Mouse (Mus musculus) brown adipose tissue, adult 24 weeks (tissue): Measurements from ENCODE around the gene Hamp2. TPM values are rescaled to one million over a fixed set of nuclear protein-coding genes. Genes with fewer than 3 reads are reported as not detected.

Experiments
- H3K27ac ChIP-seq: fragments of 200-500 bp; replicated peaks from 2 replicates; pipeline ENCODE4 v1.5.1; 2012; ENCODE audit warnings: low read depth, mild to moderate bottlenecking, low read length
- H3K4me1 ChIP-seq: fragments of 200-500 bp; 2 replicates; pipeline ENCODE4 v1.6.1; 2012; ENCODE audit warnings: low read length, mixed read lengths; ENCODE audit not compliant: control insufficient read depth, insufficient read depth, insufficient read length
- H3K4me3 ChIP-seq: fragments of 200-500 bp; 2 replicates; pipeline ENCODE4 v1.5.1; 2012; ENCODE audit warnings: low read depth, mild to moderate bottlenecking, low read length, moderate library complexity; ENCODE audit not compliant: insufficient read depth
- polyA plus RNA-seq: library from polyadenylated mRNA; stranded (reverse); fragments of >200 nt; gene quantifications from 2 replicates; pipeline ENCODE4 v1.2.4, GENCODE M21; 2012; ENCODE audit not compliant: missing spikeins, insufficient read depth, insufficient read length

The Hamp2 gene
- polyA plus RNA-seq, 1 experiment = not detected

DNA sequence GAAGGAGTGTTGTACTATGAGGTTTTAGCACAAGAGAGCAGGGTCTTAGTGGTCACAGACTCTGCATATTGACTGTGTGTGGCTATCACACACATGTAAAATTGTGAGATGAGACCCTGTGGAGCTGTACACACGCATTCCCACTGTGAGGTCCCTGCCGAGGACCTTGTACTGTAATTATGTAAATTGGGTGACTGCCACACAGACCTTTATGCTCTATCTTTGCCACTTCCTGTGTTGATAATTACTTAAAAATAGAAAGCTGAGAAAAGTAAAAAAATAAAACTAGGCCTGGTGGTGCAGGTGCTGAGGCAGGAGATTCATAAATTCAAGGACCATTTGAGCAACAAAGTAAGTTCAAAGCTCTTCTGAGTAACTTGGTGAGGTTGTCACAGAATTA, 33.8 kb downstream of the Hamp2 start:
- no peak overlapping the region for H3K4me3 ChIP-seq
- H3K4me1 ChIP-seq = no peaks in the 10 kb centered on the region
- no peak overlapping the region for H3K27ac ChIP-seq

DNA sequence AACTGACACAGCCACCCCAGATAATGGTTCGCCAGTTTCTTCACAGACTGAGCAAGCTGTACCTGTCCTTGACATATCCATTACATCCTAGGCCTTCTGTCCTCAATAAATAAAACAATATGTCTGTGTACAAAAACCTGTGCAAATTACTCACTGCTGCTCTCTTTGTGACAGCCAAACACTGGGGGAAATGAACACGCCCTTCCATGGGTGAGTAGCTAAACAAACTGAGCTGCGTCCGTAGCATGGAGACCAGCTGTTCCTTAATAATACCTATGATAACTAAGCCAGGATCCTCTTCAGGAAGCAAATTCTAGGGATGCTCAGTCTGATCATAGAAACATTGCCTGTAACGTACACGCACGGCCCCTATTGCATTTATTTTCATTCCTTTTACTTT, 35.7 kb downstream of the Hamp2 start:
- H3K27ac ChIP-seq = no peak overlapping the region
- H3K4me1 ChIP-seq = no peaks in the 10 kb centered on the region

DNA sequence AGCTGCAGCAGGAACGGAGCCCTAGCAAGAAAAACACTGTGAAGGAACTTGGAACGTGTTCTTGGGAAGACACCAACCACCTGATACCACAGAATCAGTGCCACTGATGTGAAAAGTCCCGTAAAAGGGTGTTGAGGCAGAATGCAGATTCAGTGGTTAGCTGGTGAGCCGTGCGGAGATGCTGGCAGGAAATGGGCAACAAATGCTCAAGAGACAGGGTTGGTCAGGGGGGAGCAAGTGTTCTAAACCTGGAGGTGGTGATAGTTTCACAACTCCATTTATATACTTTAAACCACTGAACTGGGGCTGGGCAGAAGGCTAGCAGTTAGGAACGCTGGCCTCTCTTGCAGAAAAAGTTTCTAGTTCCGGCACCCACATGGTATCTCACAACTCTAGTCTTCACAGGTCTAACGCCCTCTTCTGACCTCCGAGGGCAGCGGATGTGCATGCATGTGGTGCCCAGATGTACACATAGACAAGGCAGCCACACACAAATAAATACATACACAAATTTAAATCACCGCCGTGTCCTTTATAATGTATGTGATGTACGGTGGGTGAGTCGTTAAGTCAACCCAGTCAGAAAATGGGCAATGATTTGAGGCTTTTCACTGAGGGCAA, 36.8 kb downstream of the Hamp2 start:
- H3K27ac ChIP-seq = no peak overlapping the region
- H3K4me3 ChIP-seq = no peak overlapping the region
- no peaks in the 10 kb centered on the region for H3K4me1 ChIP-seq

More for the DNA sequence above, 35.7 kb downstream of the Hamp2 start:
- no peak overlapping the region for H3K4me3 ChIP-seq

DNA sequence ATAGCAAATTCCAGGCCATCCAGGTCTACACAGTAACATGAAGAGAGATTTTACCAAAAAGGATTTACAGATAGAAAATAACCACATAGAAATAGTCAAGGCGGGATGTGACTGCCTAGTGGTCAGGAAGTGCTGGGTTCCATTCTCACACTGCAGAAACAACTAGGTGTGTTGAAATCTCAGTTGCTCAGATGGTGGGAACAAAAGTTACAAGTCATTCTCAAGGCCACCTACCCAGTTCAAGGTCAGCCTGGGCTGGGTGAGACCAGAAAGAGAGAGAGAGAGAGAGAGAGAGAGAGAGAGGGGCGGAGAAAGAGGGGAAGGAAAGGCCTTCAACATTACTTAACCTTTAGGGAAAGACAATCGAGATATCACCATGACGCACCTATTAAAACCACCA, 37.6 kb downstream of the Hamp2 start:
- Histone ChIP-seq H3K4me1 (no peaks in the 10 kb centered on the region), H3K4me3 (no peak overlapping the region), H3K27ac (no peak overlapping the region)

DNA sequence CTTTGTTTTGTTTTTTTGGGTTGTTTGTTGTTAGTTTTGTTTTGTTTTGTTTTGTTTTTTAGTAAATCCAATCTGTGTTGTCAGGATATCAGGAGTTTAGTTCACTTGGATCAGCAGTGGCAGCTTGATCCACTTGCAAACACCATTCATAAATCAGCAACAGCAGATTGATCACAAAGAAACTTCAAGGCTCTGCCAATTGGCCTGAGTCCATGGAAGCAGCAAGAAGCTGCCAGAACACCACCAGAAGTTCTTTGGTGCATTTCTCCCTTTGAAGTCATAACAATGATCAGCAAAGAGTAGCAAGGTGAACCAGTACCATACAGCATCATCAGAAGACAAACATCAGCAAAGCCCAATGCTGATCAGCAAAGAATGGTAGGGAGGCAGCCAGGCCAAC, 40.4 kb downstream of the Hamp2 start:
- no peaks in the 10 kb centered on the region for H3K4me1 ChIP-seq
- no peak overlapping the region for H3K27ac ChIP-seq
- no peak overlapping the region for H3K4me3 ChIP-seq

DNA sequence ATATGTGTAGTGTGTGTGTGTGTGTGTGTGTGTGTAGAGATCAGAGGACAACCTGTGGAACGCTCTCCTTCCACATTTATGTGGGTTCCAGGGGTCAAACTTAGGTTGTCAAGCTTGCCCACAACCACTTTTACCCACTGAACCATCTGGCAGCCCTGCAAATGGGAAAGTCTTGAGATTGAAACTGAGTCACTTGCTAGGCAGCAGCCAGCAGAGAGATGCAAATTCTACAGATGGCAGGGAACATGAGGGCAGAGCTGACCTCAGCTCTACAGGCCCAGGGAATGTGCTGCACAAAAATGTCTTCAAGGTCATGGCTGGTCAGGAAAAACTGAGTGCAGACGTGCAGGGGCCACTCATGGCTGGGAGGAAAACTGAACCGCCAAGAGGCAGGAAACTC, 43.1 kb downstream of the Hamp2 start:
- Histone ChIP-seq H3K27ac (no peak overlapping the region), H3K4me3 (no peak overlapping the region), H3K4me1 (no peaks in the 10 kb centered on the region)

DNA sequence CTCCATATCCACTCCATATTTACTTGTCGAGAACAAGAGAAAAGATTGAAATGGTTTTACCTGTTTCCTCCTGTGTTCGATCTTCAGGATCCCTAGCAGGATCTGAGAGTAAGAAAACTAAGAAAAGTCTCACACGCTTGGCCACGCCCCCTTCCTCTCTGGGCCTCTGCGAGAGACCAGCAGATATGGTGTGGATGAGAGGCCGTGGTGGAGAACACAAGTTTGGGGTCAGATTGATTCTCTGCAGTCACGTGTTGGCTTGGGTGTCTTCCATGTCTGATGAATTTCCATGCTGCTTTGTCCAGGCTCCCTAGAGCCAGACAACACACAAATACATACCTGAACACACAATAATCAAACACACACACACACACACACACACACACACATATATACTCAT, 44.3 kb downstream of the Hamp2 start, which contains the start of gene Cd22:
Gene Cd22 (minus strand): TSS at position 167 of the 400 bp plus-strand sequence.
- Histone ChIP-seq H3K4me3 (no peak within 1 kb of the TSS), H3K4me1 (no peaks in the 10 kb centered on the region), H3K27ac (no peak within 1 kb of the TSS)

DNA sequence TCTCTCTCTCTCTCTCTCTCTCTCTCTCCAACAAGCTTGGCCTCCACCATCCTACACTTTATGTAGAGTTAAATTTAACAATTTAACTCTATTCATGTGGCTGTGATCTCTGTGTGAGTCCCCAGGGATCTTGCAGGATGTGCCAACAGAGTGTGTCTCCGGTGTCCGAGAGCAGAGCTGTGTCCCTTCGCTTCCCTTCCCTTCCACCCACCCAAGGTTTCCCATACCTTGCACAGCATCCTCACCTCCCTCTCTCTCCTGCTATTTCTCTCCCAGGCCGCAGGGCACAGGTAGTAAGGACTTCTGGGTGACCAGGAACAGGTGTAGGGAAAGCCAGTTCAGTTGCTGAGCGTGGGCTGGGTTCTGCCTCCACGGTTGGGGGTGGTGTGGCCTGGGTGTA, 45.5 kb downstream of the Hamp2 start:
- H3K4me1 ChIP-seq = no peaks in the 10 kb centered on the region
- H3K4me3 ChIP-seq = no peak overlapping the region
- no peak overlapping the region for H3K27ac ChIP-seq

DNA sequence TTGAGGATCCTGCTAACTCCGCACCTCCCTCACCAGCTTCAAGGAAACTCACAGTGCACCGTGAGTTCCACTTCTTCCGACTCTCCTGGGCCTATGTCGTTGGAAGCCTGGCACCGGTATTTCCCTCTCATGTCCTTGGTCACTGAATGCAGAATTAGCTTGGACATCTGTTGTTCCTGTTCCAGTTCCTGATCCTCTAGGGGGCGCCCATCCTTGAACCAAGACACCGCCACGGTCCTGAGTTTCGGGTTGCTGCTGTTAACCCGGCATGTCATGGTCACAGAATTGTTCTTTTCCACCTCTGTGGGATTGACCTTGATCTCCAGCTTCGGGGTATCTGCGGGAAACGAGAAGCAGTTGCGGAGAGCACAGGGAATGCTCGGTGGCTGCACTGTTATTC, 51.4 kb downstream of the Hamp2 start:
- Histone ChIP-seq H3K27ac (no peak overlapping the region), H3K4me3 (no peak overlapping the region), H3K4me1 (no peaks in the 10 kb centered on the region)

Other genes starting within 250 kb of the Hamp2 start
- gene 2200002J24Rik, start 225.8 kb downstream of the Hamp2 start, polyA plus RNA-seq = not detected in 2 replicates
- not detected in 2 replicates for gene Atp4a, start 212.5 kb downstream of the Hamp2 start, polyA plus RNA-seq
- 209 and 275 TPM in 2 replicates for gene Tmem147, start 195.1 kb downstream of the Hamp2 start, polyA plus RNA-seq
- gene Gapdhs, start 181.0 kb downstream of the Hamp2 start, polyA plus RNA-seq = not detected in 2 replicates
- 12.3 and 18.2 TPM in 2 replicates for gene Sbsn, start 173.2 kb downstream of the Hamp2 start, polyA plus RNA-seq
- gene Dmkn, start 160.9 kb downstream of the Hamp2 start, polyA plus RNA-seq = 7.4 and 7.8 TPM in 2 replicates
- gene Krtdap, start 136.8 kb downstream of the Hamp2 start, polyA plus RNA-seq = 11.5 and 15.2 TPM in 2 replicates
- 4.8 and 7.4 TPM in 2 replicates for gene Ffar2, start 100.9 kb downstream of the Hamp2 start, polyA plus RNA-seq
- not detected in 2 replicates for gene Ffar3, start 68.5 kb downstream of the Hamp2 start, polyA plus RNA-seq
- not detected in 2 replicates for gene Ffar1, start 63.1 kb downstream of the Hamp2 start, polyA plus RNA-seq
- gene Cd22, start 44.3 kb downstream of the Hamp2 start, polyA plus RNA-seq = 0.40 and 0.88 TPM in 2 replicates
- not detected in 2 replicates for gene Mag, start 9.8 kb downstream of the Hamp2 start, polyA plus RNA-seq
- 4.4 TPM in 1 of 2 replicates, not detected in the other for gene Hamp, start 19.4 kb upstream of the Hamp2 start, polyA plus RNA-seq
- gene Usf2, start 32.1 kb upstream of the Hamp2 start, polyA plus RNA-seq = 66.8 and 103 TPM in 2 replicates
- 1.1 TPM in 1 of 2 replicates, not detected in the other for gene Lsr, start 48.8 kb upstream of the Hamp2 start, polyA plus RNA-seq
- not detected in 2 replicates for gene Fam187b, start 49.1 kb upstream of the Hamp2 start, polyA plus RNA-seq
- 26.7 and 30.8 TPM in 2 replicates for gene Fxyd5, start 117.8 kb upstream of the Hamp2 start, polyA plus RNA-seq
- 1.9 and 2.3 TPM in 2 replicates for gene Fxyd7, start 126.8 kb upstream of the Hamp2 start, polyA plus RNA-seq
- 346 TPM in 2 replicates for gene Fxyd1, start 132.5 kb upstream of the Hamp2 start, polyA plus RNA-seq
- gene Lgi4, start 134.7 kb upstream of the Hamp2 start, polyA plus RNA-seq = 3.0 and 3.2 TPM in 2 replicates
- gene Fxyd3, start 152.0 kb upstream of the Hamp2 start, polyA plus RNA-seq = not detected in 2 replicates
- not detected in 2 replicates for gene Hpn, start 190.6 kb upstream of the Hamp2 start, polyA plus RNA-seq
- gene Scn1b, start 202.3 kb upstream of the Hamp2 start, polyA plus RNA-seq = 25.9 and 30.4 TPM in 2 replicates
- 24.7 and 34.9 TPM in 2 replicates for gene Gramd1a, start 231.2 kb upstream of the Hamp2 start, polyA plus RNA-seq